Mouse (Mus musculus): ENCODE results near the gene Tbc1d24.

Gene Tbc1d24

DNA sequence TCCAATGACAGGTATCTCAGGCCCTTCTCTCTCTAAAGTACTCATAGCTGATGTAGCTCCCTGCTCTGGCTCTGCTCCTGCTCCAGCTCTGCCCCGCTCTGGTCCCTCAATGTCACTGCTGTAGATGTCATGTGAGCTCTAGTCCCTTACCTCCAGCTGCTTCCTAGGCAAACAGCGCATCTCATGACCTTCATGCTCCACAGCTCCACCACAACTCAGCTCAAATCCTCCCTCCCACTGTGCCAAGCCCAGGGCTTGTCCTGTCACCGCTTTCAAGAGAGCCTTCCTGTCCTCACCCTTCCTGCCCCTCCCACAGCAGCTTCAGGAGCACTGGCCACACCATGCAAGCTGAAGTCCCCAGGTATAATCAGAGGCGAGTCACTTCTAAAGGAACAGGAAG, 5.6 kb downstream of the Tbc1d24 start:
- TF ChIP-seq POU5F1 (IDR thresholded peaks at IDR 0.05; ENCODE audit: borderline replicate concordance, low read length): no peak
- TF ChIP-seq CTCF (conservative IDR thresholded peaks at IDR 0.05; ENCODE audit: low read length): no peak
- TF ChIP-seq NANOG (IDR thresholded peaks at IDR 0.05; ENCODE audit: borderline replicate concordance, low read length): no peak
- Histone ChIP-seq H3K4me1 (replicated peaks; ENCODE audit: low read depth, low read length) (peaks cover 97% of the 10 kb centered on the region), H3K27me3 (ENCODE audit: insufficient read depth, low read length) (no peaks in the 10 kb centered on the region), H3K36me3 (ENCODE audit: insufficient read depth, low read length) (peaks cover 39% of the 10 kb centered on the region), H3K4me3 (replicated peaks; ENCODE audit: low read length) (peak overlapping the region; percentile 35), H3K9me3 (ENCODE audit: low read length) (no peaks in the 10 kb centered on the region)

- no peak for TF ChIP-seq CTCF (conservative IDR thresholded peaks at IDR 0.05; ENCODE audit: low read length)
- no peak for TF ChIP-seq NANOG (IDR thresholded peaks at IDR 0.05; ENCODE audit: borderline replicate concordance, low read length)
- no peak for TF ChIP-seq POU5F1 (IDR thresholded peaks at IDR 0.05; ENCODE audit: borderline replicate concordance, low read length)
- Histone ChIP-seq H3K36me3 (ENCODE audit: insufficient read depth, low read length) (peaks cover 41% of the 10 kb centered on the region), H3K4me3 (replicated peaks; ENCODE audit: low read length) (no peak overlapping the region; the same call in 1 of the 2 replicates), H3K4me1 (replicated peaks; ENCODE audit: low read depth, low read length) (peaks cover 97% of the 10 kb centered on the region), H3K9me3 (ENCODE audit: low read length) (no peaks in the 10 kb centered on the region), H3K27me3 (ENCODE audit: insufficient read depth, low read length) (no peaks in the 10 kb centered on the region)
These were observed 6.1 kb downstream of the Tbc1d24 start for GRCm38 (mm10) chr17:24199252-24199651.

- Histone ChIP-seq H3K4me1 (replicated peaks; ENCODE audit: low read depth, low read length) (peaks cover 97% of the 10 kb centered on the region), H3K9me3 (ENCODE audit: low read length) (no peaks in the 10 kb centered on the region), H3K36me3 (ENCODE audit: insufficient read depth, low read length) (peaks cover 45% of the 10 kb centered on the region), H3K4me3 (replicated peaks; ENCODE audit: low read length) (peak overlapping the region; percentile 29; the same call in 1 of the 2 replicates), H3K27me3 (ENCODE audit: insufficient read depth, low read length) (no peaks in the 10 kb centered on the region)
- no peak for TF ChIP-seq POU5F1 (IDR thresholded peaks at IDR 0.05; ENCODE audit: borderline replicate concordance, low read length)
- TF ChIP-seq CTCF (conservative IDR thresholded peaks at IDR 0.05; ENCODE audit: low read length): no peak
- TF ChIP-seq NANOG (IDR thresholded peaks at IDR 0.05; ENCODE audit: borderline replicate concordance, low read length): no peak
These were observed 8.1 kb downstream of the Tbc1d24 start for GRCm38 (mm10) chr17:24197032-24197824.

GRCm38 (mm10) chr17:24195349-24195748, 10.0 kb downstream of the Tbc1d24 start:
- peaks cover 94% of the 10 kb centered on the region for H3K4me1 ChIP-seq (replicated peaks; ENCODE audit: low read depth, low read length)
- H3K9me3 ChIP-seq (ENCODE audit: low read length): no peaks in the 10 kb centered on the region
- TF ChIP-seq NANOG (IDR thresholded peaks at IDR 0.05; ENCODE audit: borderline replicate concordance, low read length): no peak
- no peaks in the 10 kb centered on the region for H3K27me3 ChIP-seq (ENCODE audit: insufficient read depth, low read length)
- H3K4me3 ChIP-seq (replicated peaks; ENCODE audit: low read length): no peak overlapping the region
- peaks cover 26% of the 10 kb centered on the region for H3K36me3 ChIP-seq (ENCODE audit: insufficient read depth, low read length)

- H3K27me3 ChIP-seq (ENCODE audit: insufficient read depth, low read length): no peaks in the 10 kb centered on the region
These were observed 11.6 kb downstream of the Tbc1d24 start for GRCm38 (mm10) chr17:24193769-24194168.

GRCm38 (mm10) chr17:24193268-24193667, 12.1 kb downstream of the Tbc1d24 start:
- TF ChIP-seq NANOG (IDR thresholded peaks at IDR 0.05; ENCODE audit: borderline replicate concordance, low read length) (no peak), POU5F1 (IDR thresholded peaks at IDR 0.05; ENCODE audit: borderline replicate concordance, low read length) (no peak), CTCF (conservative IDR thresholded peaks at IDR 0.05; ENCODE audit: low read length) (no peak)
- Histone ChIP-seq H3K4me3 (replicated peaks; ENCODE audit: low read length) (no peak overlapping the region), H3K36me3 (ENCODE audit: insufficient read depth, low read length) (peaks cover 30% of the 10 kb centered on the region), H3K9me3 (ENCODE audit: low read length) (no peaks in the 10 kb centered on the region), H3K27me3 (ENCODE audit: insufficient read depth, low read length) (no peaks in the 10 kb centered on the region), H3K4me1 (replicated peaks; ENCODE audit: low read depth, low read length) (peaks cover 81% of the 10 kb centered on the region)

More at GRCm38 (mm10) chr17:24193769-24194168, 11.6 kb downstream of the Tbc1d24 start:
- TF ChIP-seq POU5F1 (IDR thresholded peaks at IDR 0.05; ENCODE audit: borderline replicate concordance, low read length): no peak
- TF ChIP-seq NANOG (IDR thresholded peaks at IDR 0.05; ENCODE audit: borderline replicate concordance, low read length): no peak
- no peak for TF ChIP-seq CTCF (conservative IDR thresholded peaks at IDR 0.05; ENCODE audit: low read length)
- peaks cover 30% of the 10 kb centered on the region for H3K36me3 ChIP-seq (ENCODE audit: insufficient read depth, low read length)
- H3K4me1 ChIP-seq (replicated peaks; ENCODE audit: low read depth, low read length): peaks cover 86% of the 10 kb centered on the region
- no peaks in the 10 kb centered on the region for H3K9me3 ChIP-seq (ENCODE audit: low read length)
- 0 out of 2 replicates have a peak overlapping the region, but pooled peaks have one; percentile 5 for H3K4me3 ChIP-seq (replicated peaks; ENCODE audit: low read length)

- Histone ChIP-seq H3K36me3 (ENCODE audit: insufficient read depth, low read length) (peaks cover 33% of the 10 kb centered on the region), H3K4me1 (replicated peaks; ENCODE audit: low read depth, low read length) (peaks cover 80% of the 10 kb centered on the region), H3K27me3 (ENCODE audit: insufficient read depth, low read length) (no peaks in the 10 kb centered on the region), H3K9me3 (ENCODE audit: low read length) (no peaks in the 10 kb centered on the region), H3K4me3 (replicated peaks; ENCODE audit: low read length) (no peak overlapping the region)
- TF ChIP-seq CTCF (conservative IDR thresholded peaks at IDR 0.05; ENCODE audit: low read length) (no peak), NANOG (IDR thresholded peaks at IDR 0.05; ENCODE audit: borderline replicate concordance, low read length) (no peak), POU5F1 (IDR thresholded peaks at IDR 0.05; ENCODE audit: borderline replicate concordance, low read length) (no peak)
These were observed 12.5 kb downstream of the Tbc1d24 start for GRCm38 (mm10) chr17:24192848-24193247.

DNA sequence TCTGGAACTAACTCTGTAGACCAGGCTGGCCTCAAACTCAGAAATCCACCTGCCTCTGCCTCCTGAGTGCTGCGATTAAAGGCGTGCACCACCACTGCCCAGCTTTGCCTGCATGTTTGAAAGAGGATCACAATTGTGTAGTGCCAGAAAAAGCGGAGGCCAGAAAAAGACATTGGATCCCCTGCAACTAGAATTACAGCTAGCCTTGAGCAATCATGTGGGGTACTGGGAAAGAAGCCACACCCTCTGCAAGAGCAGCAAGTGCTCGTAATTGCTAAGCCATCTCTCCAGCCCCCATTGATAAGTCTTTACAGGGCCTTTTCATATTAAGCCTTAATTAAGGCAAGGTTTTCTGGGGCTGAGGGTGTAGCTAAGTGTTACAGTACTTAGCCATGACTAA, 13.9 kb downstream of the Tbc1d24 start:
- Histone ChIP-seq H3K4me3 (replicated peaks; ENCODE audit: low read length) (no peak overlapping the region), H3K27me3 (ENCODE audit: insufficient read depth, low read length) (no peaks in the 10 kb centered on the region), H3K9me3 (ENCODE audit: low read length) (no peaks in the 10 kb centered on the region), H3K36me3 (ENCODE audit: insufficient read depth, low read length) (peaks cover 30% of the 10 kb centered on the region), H3K4me1 (replicated peaks; ENCODE audit: low read depth, low read length) (peaks cover 68% of the 10 kb centered on the region)
- TF ChIP-seq NANOG (IDR thresholded peaks at IDR 0.05; ENCODE audit: borderline replicate concordance, low read length) (no peak), POU5F1 (IDR thresholded peaks at IDR 0.05; ENCODE audit: borderline replicate concordance, low read length) (no peak), CTCF (conservative IDR thresholded peaks at IDR 0.05; ENCODE audit: low read length) (no peak)

Measured in E14TG2a.4 (cell line).